Mouse (Mus musculus): ENCODE data around the gene Krt33a.

GRCm38 (mm10) chr11:99978953-99979352 lies 37.1 kb downstream of the Krt33a start, which contains the start of gene Krtap29-1:
- no peak for TF ChIP-seq ZKSCAN1 (IDR thresholded peaks at IDR 0.05; ENCODE audit: low read depth, low read length)
- TF ChIP-seq JUND (IDR thresholded peaks at IDR 0.05; ENCODE audit: low read depth, low read length): no peak
- no peak for TF ChIP-seq KAT2A (conservative IDR thresholded peaks at IDR 0.05; ENCODE audit: low read depth, low read length)
